Mouse (Mus musculus): ENCODE measurements around the gene Glipr1.

- no peak for TF ChIP-seq POLR2A (IDR thresholded peaks at IDR 0.05; ENCODE audit: borderline replicate concordance, extremely low read depth, insufficient read depth, insufficient read length, poor library complexity, severe bottlenecking)
- no peak for TF ChIP-seq CTCF (IDR thresholded peaks at IDR 0.05; ENCODE audit: borderline replicate concordance, extremely low read depth, insufficient read depth, insufficient read length)
Measured at GRCm38 (mm10) chr10:111959353-111959752, 43.1 kb downstream of the Glipr1 start.

Data from brain, embryonic 14.5 days (tissue).